Mouse (Mus musculus) heart, postnatal 10 days (tissue): ENCODE measurements at regions not wholly inside any gene's neighbourhood (a gene's known extent, or its start where the extent isn't known, plus 50 kb on each side); places are given as distances from the start of the nearest gene placed in this dataset.

Experiments used
- DNase-seq, 2 experiments: peaks; one replicate each; pipeline ENCODE4 v3.0.0; 2021
- intact Hi-C: fragments of 180-260 bp; cut with DNase I; formaldehyde crosslinking; loops from one replicate; pipeline ENCODE4 v1.15.1; 2025

- intact Hi-C loops, result no loop called here
- peak; percentile 19 to 20 for DNase-seq
These were observed 750.0 kb upstream of the 2610301B20Rik start for GRCm38 (mm10) chr4:10124252-10124651.

- intact Hi-C loops, result loop anchor here (10.0 kb wide), 1 partner anchor 267 kb away; no protein-coding TSS in a partner anchor
- DNase-seq, result no peak
These were observed 732.9 kb upstream of the 2610301B20Rik start for GRCm38 (mm10) chr4:10141238-10141934.

GRCm38 (mm10) chr4:10149911-10150310 lies 724.4 kb upstream of the 2610301B20Rik start:
- intact Hi-C loops, result loop anchor here (1.0 to 10.0 kb wide), 3 partner anchors 275 to 369 kb away; no protein-coding TSS in a partner anchor
- peak; percentile 26 to 41 for DNase-seq

GRCm38 (mm10) chr4:10150501-10150900 lies 723.8 kb upstream of the 2610301B20Rik start:
- DNase-seq, result peak; percentile 47 to 74
- intact Hi-C loops, result loop anchor here (1.0 to 2.0 kb wide), 2 partner anchors 309 to 370 kb away; no protein-coding TSS in a partner anchor

GRCm38 (mm10) chr4:10155705-10156390 lies 718.5 kb upstream of the 2610301B20Rik start:
- intact Hi-C loops, result no loop called here
- DNase-seq, result no peak

GRCm38 (mm10) chr4:10189896-10190295 lies 684.4 kb upstream of the 2610301B20Rik start:
- DNase-seq, result peak; percentile 35 to 43
- intact Hi-C loops, result no loop called here

GRCm38 (mm10) chr4:10197245-10197943 lies 676.9 kb upstream of the 2610301B20Rik start:
- intact Hi-C loops, result no loop called here
- DNase-seq, result peak in 1 of 2 experiments; percentile 2

GRCm38 (mm10) chr4:10201835-10202234 lies 672.5 kb upstream of the 2610301B20Rik start:
- intact Hi-C loops, result no loop called here
- DNase-seq, result no peak

- no peak for DNase-seq
- intact Hi-C loops, result no loop called here
These were observed 670.1 kb upstream of the 2610301B20Rik start for GRCm38 (mm10) chr4:10204224-10204623.

- intact Hi-C loops, result no loop called here
These were observed 664.9 kb upstream of the 2610301B20Rik start for GRCm38 (mm10) chr4:10209324-10209923.

GRCm38 (mm10) chr4:10211303-10211702 lies 663.0 kb upstream of the 2610301B20Rik start:
- intact Hi-C loops, result no loop called here
- DNase-seq, result no peak

More at GRCm38 (mm10) chr4:10209324-10209923, 664.9 kb upstream of the 2610301B20Rik start:
- no peak for DNase-seq

GRCm38 (mm10) chr4:10235324-10235723 lies 639.0 kb upstream of the 2610301B20Rik start:
- intact Hi-C loops, result no loop called here
- peak; percentile 18 to 21 for DNase-seq

- intact Hi-C loops, result no loop called here
- peak; percentile 30 to 35 for DNase-seq
These were observed 632.2 kb upstream of the 2610301B20Rik start for GRCm38 (mm10) chr4:10242117-10242516.

GRCm38 (mm10) chr4:10242909-10243308 lies 631.4 kb upstream of the 2610301B20Rik start:
- intact Hi-C loops, result no loop called here
- no peak for DNase-seq

- no peak for DNase-seq
- intact Hi-C loops, result no loop called here
These were observed 620.1 kb upstream of the 2610301B20Rik start for GRCm38 (mm10) chr4:10254029-10254690.

GRCm38 (mm10) chr4:10257537-10257936 lies 616.8 kb upstream of the 2610301B20Rik start:
- intact Hi-C loops, result no loop called here
- peak in 1 of 2 experiments; percentile 10 for DNase-seq

- intact Hi-C loops, result no loop called here
- DNase-seq, result peak; percentile 57 to 66
These were observed 613.9 kb upstream of the 2610301B20Rik start for GRCm38 (mm10) chr4:10260351-10260750.

GRCm38 (mm10) chr4:10265942-10266341 lies 608.4 kb upstream of the 2610301B20Rik start:
- DNase-seq, result no peak
- intact Hi-C loops, result no loop called here

- intact Hi-C loops, result no loop called here
- peak; percentile 43 to 59 for DNase-seq
These were observed 588.7 kb upstream of the 2610301B20Rik start for GRCm38 (mm10) chr4:10285562-10285961.

- peak; percentile 20 to 36 for DNase-seq
- intact Hi-C loops, result no loop called here
These were observed 584.0 kb upstream of the 2610301B20Rik start for GRCm38 (mm10) chr4:10290326-10290725.
